Mouse (Mus musculus): ENCODE measurements around the gene Rpl36a-ps1.
"Not testable (repeated sequence)": the region's sequence is repeated elsewhere in the genome, so short reads cannot be mapped to it uniquely, and the experiment has no call there.

Rpl36a-ps1 gene

DNA sequence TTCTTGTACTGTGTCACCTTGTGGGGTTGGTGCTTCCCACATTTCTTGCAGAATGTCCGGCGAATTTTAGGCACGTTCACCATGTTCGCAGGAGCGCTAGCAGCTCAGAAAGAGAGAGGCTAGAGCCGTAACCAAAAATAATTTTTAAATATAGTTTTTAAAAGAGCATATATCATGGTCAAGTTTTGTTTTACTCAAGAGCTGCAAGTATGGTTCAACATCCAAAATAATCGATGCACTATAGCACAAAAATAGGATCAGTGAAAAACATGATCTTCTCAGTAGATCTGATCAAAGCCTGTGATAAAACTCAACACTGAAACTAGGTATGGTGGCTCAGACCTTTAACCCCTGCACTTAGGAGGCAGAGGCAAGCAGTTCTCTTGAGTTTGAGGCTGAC, at the start of gene Rpl36a-ps1:
TSS of gene Rpl36a-ps1 (minus strand) at position 101 of the 400 bp plus-strand sequence.
- DNase-seq (ENCODE audit: low spot score) = no peak

DNA sequence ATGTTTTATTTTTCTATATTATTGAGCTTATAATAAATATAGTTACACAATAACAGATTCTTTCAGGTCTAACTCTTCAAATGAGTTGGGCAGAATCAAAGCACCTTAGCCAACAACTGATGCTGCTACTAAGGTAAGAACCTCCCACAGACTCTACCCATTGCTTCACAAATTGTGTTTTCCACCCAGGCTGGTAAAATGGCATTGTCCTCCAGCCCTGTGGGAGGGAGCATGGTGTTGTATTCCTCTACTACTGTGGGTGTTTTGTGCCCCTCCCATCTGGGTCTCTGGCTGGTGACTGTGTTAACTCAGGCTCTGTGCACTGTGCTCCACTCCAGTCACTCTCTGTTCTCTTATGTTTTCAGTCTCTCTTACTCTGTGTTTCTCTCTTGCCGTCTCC, 49.4 kb upstream of the Rpl36a-ps1 start:
- no peak for DNase-seq (ENCODE audit: low spot score)

DNA sequence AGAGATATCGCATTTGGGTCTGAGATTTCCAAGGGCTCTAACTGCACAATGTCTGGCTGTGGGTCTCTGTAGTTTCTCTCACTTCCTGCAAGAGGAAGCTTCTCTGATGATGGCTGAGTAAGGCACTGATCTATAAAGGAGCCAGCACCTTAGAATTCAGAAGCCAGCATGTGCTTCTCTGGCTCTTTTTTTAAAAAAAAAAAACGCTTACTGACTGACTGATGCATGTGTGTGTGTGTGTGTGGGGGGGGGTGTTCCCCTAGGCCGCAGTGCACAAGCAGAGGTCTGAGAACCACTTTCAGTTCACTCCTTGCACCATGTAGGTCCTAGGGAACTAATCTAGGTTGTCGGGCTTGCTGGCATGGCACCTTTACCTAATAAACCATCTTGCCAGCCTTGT, 47.3 kb upstream of the Rpl36a-ps1 start:
- DNase-seq (ENCODE audit: low spot score) = no peak

GRCm38 (mm10) chr14:99039308-99039707, 45.2 kb upstream of the Rpl36a-ps1 start:
- DNase-seq (ENCODE audit: low spot score) = not testable (repeated sequence)

DNA sequence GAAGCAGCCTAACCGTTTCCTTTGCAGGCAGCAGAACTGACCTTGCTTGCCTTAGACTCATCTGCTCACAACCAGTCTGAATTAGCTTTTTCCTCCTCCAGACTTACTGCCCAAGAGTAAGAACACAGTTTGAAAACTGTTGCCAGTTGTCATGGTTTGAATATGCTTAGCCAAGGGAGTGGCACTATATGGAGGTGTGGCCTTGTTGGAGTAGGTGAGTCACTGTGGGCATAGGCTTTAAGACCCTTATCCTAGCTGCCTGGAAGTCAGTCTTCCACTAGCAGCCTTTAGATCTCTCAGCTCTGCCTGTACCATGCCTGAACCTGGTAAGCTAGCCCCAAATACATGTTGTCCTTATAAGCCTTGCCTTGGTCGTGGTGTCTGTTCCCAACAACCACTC, 43.6 kb upstream of the Rpl36a-ps1 start:
- no peak for DNase-seq (ENCODE audit: low spot score)

GRCm38 (mm10) chr14:99036039-99036438, 41.9 kb upstream of the Rpl36a-ps1 start:
- DNase-seq (ENCODE audit: low spot score) = no peak

GRCm38 (mm10) chr14:99034851-99035250, 40.7 kb upstream of the Rpl36a-ps1 start:
- not testable (repeated sequence) for DNase-seq (ENCODE audit: low spot score)

GRCm38 (mm10) chr14:99032596-99032995, 38.5 kb upstream of the Rpl36a-ps1 start:
- no peak for DNase-seq (ENCODE audit: low spot score)

- DNase-seq (ENCODE audit: low spot score) = no peak
Measured at GRCm38 (mm10) chr14:99031337-99031873, 37.3 kb upstream of the Rpl36a-ps1 start.

GRCm38 (mm10) chr14:99029987-99030386, 35.9 kb upstream of the Rpl36a-ps1 start:
- DNase-seq (ENCODE audit: low spot score) = no peak

DNA sequence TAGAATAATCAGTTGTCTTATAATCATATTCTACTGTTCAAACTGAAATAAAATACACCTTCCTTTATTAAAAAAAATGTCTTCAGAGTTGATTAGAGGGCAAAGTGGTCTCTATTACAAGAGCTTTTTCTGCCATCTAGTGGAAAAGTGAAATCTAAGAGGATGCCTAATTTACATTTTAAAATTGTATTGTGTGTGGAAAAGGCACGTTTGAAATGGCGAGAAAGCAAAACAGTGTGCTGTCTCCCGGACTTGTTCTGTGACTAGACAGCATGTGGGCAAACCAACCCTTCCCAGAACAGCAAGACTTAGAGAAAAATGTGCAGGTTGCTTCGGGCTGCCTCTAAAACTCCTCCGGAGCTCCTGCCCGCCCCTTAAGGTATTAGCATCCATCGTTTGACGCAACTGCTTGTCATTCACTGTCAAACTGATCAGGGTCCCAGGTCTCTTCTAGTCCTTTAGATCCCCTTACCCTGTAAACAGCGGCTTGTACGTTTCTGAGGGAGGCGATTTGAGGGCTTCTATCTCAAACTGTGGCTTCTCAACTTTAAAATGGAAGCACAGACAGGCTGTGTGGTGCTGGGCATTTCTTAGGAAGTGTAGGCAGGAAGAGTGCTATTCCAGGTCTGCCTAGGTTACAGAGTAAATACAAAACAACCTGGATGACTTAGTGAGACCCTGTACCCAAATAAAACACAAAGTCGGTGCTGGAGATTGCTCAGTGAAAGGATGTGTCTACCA, 28.4 kb upstream of the Rpl36a-ps1 start:
- no peak for DNase-seq (ENCODE audit: low spot score)

GRCm38 (mm10) chr14:99019136-99019808, 25.2 kb upstream of the Rpl36a-ps1 start:
- DNase-seq (ENCODE audit: low spot score) = no peak

GRCm38 (mm10) chr14:99018691-99019090, 24.6 kb upstream of the Rpl36a-ps1 start:
- DNase-seq (ENCODE audit: low spot score) = no peak

DNA sequence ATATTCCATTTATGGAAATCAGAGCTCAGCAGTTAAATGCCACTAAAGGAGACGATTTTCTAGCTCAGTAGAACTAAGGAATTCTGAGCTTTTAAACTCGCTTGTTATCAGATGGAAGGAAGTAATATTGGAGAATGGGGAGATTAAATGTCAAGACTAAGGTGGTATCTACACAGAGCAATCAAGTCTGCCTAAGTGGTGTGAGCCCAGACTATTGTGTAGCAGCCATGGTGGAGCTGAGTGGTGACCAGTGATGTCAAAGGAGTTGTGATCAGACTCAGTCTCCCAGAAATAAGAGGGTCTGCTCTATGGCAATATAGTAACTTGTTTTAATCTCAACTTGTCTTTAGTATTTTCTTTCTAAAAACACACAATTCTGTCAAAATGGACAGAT, 16.8 kb upstream of the Rpl36a-ps1 start:
- no peak for DNase-seq (ENCODE audit: low spot score)

DNA sequence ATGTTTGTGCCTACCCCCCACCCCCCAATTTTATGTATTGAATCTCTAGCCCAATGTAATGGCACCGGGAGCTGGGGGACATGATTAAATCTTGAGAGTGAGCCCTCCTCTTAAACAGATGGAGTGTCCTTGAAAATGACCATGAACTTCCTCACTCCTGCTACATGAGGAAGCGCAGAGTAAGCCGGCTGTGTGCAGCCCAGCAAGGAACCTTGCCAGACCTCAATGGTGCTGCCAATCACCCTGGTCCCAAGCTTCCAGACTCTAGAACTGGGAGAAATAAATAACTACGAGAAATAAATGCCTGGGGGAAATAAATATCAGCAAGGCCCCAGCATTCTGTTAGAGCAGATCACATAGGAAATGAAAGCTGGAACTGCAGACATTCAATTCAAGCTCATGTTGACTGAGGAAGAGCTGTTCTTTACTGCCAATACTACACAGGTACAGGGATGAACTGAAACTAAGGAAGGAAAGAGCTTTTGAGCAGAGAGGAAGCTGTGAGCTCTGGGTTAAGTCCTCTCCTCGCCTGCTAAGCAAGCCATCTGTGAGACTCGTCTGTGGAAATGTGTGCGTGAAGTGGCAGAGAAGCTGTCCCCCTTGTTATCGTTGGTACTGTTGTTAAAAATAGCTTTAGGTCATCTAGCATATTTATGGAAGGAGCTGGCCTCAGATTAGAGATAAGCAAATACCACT, 16.3 kb upstream of the Rpl36a-ps1 start:
- no peak for DNase-seq (ENCODE audit: low spot score)

- no peak for DNase-seq (ENCODE audit: low spot score)
Measured at GRCm38 (mm10) chr14:98992482-98992881, 1.6 kb downstream of the Rpl36a-ps1 start.

DNA sequence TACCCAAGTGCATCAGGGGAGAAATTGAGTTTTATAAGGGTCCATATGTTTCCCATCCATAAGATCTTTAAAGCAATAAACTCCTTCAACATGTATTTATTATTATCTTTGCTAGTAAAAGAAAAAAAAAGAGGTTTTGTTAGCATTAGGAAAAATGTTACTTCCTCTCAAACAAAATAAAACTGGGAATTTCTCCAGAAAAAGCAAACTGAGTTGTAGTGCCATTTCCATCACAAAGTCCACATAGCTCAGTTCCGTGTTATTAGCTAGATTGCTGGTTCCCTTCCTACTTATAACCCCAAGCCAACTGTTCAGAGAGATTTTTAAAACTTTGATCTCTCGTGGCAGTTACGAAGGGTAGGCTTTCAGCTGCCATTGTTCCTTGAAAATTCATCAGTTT, 3.5 kb downstream of the Rpl36a-ps1 start:
- no peak for DNase-seq (ENCODE audit: low spot score)

GRCm38 (mm10) chr14:98989818-98990217, 4.3 kb downstream of the Rpl36a-ps1 start:
- DNase-seq (ENCODE audit: low spot score) = no peak

GRCm38 (mm10) chr14:98971921-98972320, 22.2 kb downstream of the Rpl36a-ps1 start:
- no peak for DNase-seq (ENCODE audit: low spot score)

DNA sequence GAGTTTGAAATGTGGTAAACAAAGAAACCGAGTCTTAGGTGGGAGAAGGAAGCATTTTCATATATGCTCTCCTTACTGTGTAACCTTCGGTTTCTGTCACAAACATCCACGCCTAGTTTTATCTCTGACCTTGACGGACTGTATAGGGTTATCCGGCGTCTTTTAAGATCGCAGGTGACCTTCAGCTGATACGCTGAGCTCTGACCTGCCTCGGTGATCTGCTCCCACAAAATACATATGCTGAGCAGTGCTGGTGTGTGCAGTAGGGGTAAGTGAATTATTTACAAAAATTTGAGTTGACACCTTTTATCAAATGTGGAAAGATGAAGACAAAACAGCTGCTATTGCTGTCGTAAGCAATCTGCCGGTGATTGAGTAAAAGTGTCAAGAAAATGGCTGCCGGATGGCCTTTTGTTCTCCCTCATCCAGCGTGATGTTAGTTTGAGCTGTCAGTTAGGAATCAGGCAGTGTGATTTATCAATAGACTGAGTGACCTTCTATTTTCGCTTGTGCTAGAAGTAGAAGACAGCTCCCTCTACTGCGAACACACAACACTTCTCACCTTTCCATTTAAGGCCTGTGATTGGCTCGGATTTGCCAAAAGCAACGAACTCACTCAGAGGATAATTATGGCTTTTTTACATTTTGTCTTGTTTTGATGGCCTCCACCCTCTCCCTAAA, 35.0 kb downstream of the Rpl36a-ps1 start:
- no peak for DNase-seq (ENCODE audit: low spot score)

GRCm38 (mm10) chr14:98956788-98957187, 37.3 kb downstream of the Rpl36a-ps1 start:
- no peak for DNase-seq (ENCODE audit: low spot score)

GRCm38 (mm10) chr14:98952441-98952840, 41.7 kb downstream of the Rpl36a-ps1 start:
- DNase-seq (ENCODE audit: low spot score) = no peak

Data from testis, postnatal 10 days (tissue).